In genomic region chrX:169986519-169987367, GRCm38 (mm10) we compare ENCODE assay signal across 8 mouse cellular contexts. TPM values are rescaled to one million over a fixed set of nuclear protein-coding genes. Genes with fewer than 3 reads are reported as not detected.
A peak's percentile ranks its signal among the peaks of the same experiment; 100 is the strongest.
DNase-seq lines count a peak whose midpoint lies in the region; ATAC-seq and TF ChIP-seq lines count a peak whose summit lies in the region.
"Not testable (repeated sequence)": the region's sequence is repeated elsewhere in the genome, so short reads cannot be mapped to it uniquely, and the experiment has no call there.

No protein-coding gene starts in this region.

- H3K4me2 ChIP-seq in embryonic facial prominence, embryonic 11.5 days (ENCODE audit: low read depth, low read length): peak overlapping the region; percentile 21
- peak overlapping the region; percentile 62 for H3K4me2 ChIP-seq in intestine, postnatal 0 days (replicated peaks; ENCODE audit: low read depth)

- WGBS in embryonic facial prominence, embryonic 11.5 days: 50% methylated on average over 48 of the region's 51 CpGs
- WGBS in intestine, postnatal 0 days: 39% methylated on average over 43 of the region's 51 CpGs
- 59% methylated on average over 51 of the region's 51 CpGs for WGBS in midbrain, embryonic 10.5 days

- H3K4me1 ChIP-seq in embryonic facial prominence, embryonic 11.5 days (ENCODE audit: control insufficient read depth, insufficient read depth, low read length); intestine, postnatal 0 days (replicated peaks; ENCODE audit: control insufficient read depth, insufficient read depth, low read length); midbrain, embryonic 10.5 days: not testable (repeated sequence)

- ATAC-seq in embryonic facial prominence, embryonic 11.5 days (replicated peaks; ENCODE audit: insufficient number of reproducible peaks, low FRiP score, low TSS enrichment, low read depth): peak; percentile 93
- ATAC-seq in granulocyte monocyte progenitor cell, adult 5-6 weeks (replicated peaks; ENCODE audit: poor library complexity, severe bottlenecking): peak; percentile 40
- ATAC-seq in intestine, postnatal 0 days: peak; percentile 88

- peaks cover 40% of the 10 kb centered on the region for H3K36me3 ChIP-seq in embryonic facial prominence, embryonic 11.5 days (replicated peaks; ENCODE audit: control insufficient read depth, insufficient read depth, low read depth, low read length)
- H3K36me3 ChIP-seq in intestine, postnatal 0 days (ENCODE audit: control insufficient read depth, insufficient read depth): peaks cover 28% of the 10 kb centered on the region
- H3K36me3 ChIP-seq in midbrain, embryonic 10.5 days: peaks cover 79% of the 10 kb centered on the region

- H3K27ac ChIP-seq in embryonic facial prominence, embryonic 11.5 days (replicated peaks; ENCODE audit: low read depth, low read length); midbrain, embryonic 10.5 days (replicated peaks): not testable (repeated sequence)
- H3K27ac ChIP-seq in intestine, postnatal 0 days (ENCODE audit: low read depth, low read length): peak overlapping the region; percentile 6; the same call in 1 of the 2 replicates

- not testable (repeated sequence) for H3K27me3 ChIP-seq in embryonic facial prominence, embryonic 11.5 days (ENCODE audit: control insufficient read depth, insufficient read depth, low read length); midbrain, embryonic 10.5 days (ENCODE audit: low read depth, poor library complexity, severe bottlenecking)
- H3K27me3 ChIP-seq in intestine, postnatal 0 days (replicated peaks; ENCODE audit: control insufficient read depth, insufficient read depth, low read length): peaks cover 12% of the 10 kb centered on the region; the same call in 1 of the 2 replicates

- H3K9ac ChIP-seq in embryonic facial prominence, embryonic 11.5 days (replicated peaks; ENCODE audit: low read length): peak overlapping the region; percentile 22
- H3K9ac ChIP-seq in intestine, postnatal 0 days (ENCODE audit: low read depth, low read length): not testable (repeated sequence)

- not testable (repeated sequence) for TF ChIP-seq CTCF in intestine, postnatal 0 days (IDR thresholded peaks at IDR 0.05; ENCODE audit: low read depth)

- H3K4me3 ChIP-seq in embryonic facial prominence, embryonic 11.5 days (ENCODE audit: low read depth, low read length): peak overlapping the region; percentile 12
- H3K4me3 ChIP-seq in intestine, postnatal 0 days (ENCODE audit: low read depth, low read length): peak overlapping the region; percentile 26; the same call in 1 of the 2 replicates
- peak overlapping the region; percentile 5 for H3K4me3 ChIP-seq in midbrain, embryonic 10.5 days

- H3K9me3 ChIP-seq in embryonic facial prominence, embryonic 11.5 days (replicated peaks; ENCODE audit: control insufficient read depth, low read length): peaks cover 28% of the 10 kb centered on the region
- H3K9me3 ChIP-seq in intestine, postnatal 0 days (ENCODE audit: control insufficient read depth): peaks cover 35% of the 10 kb centered on the region
- peaks cover 81% of the 10 kb centered on the region for H3K9me3 ChIP-seq in midbrain, embryonic 10.5 days (replicated peaks)

- DNase-seq in adrenal gland, postnatal 14 days: peak; percentile 89
- peak; percentile 51 for DNase-seq in embryonic facial prominence, embryonic 11.5 days (ENCODE audit: low spot score)
- DNase-seq in left cerebral cortex, postnatal 36 days (ENCODE audit: low spot score in 2 of 2): peak; percentile 92 to 93
- DNase-seq in midbrain, embryonic 10.5 days (ENCODE audit: low spot score): peak; percentile 70
- DNase-seq in right cerebral cortex, postnatal 36 days (ENCODE audit: low spot score in 2 of 2): peak; percentile 87 to 90
- DNase-seq in yolk sac, embryonic 10.5 days (ENCODE audit: low spot score): peak; percentile 68

- intact Hi-C loops in left cerebral cortex, postnatal 36 days (cut with DNase I): loop anchor here (5.0 kb wide), 1 partner anchor 664 kb away; the partner anchor contains the start of gene Hccs

RNA-seq across cellular contexts. Expression of gene Gm21887, which starts 22.7 kb away (rescaled TPM):
- total RNA-seq in adrenal gland, postnatal 14 days (2021): 129 and 342 TPM in 2 replicates
- 154 and 162 TPM in 2 replicates for polyA plus RNA-seq in embryonic facial prominence, embryonic 11.5 days (2014; fragmentation: Nextera tagmentation; extraction: Ambion mirVana)
- total RNA-seq in granulocyte monocyte progenitor cell, adult 5-6 weeks (2014; fragmentation: Nextera tagmentation): 36.7 and 87.7 TPM in 2 replicates
- total RNA-seq in granulocyte monocyte progenitor cell, adult 5-6 weeks (2017): 163 and 210 TPM in 2 replicates
- 46.8 and 66.4 TPM in 2 replicates for polyA plus RNA-seq in intestine, postnatal 0 days (2015; fragmentation: Nextera tagmentation; extraction: Ambion mirVana)
- 100 to 1,000 TPM; 169 to 228 TPM for total RNA-seq in left cerebral cortex, postnatal 36 days (2021)
- 224 and 306 TPM in 2 replicates for polyA plus RNA-seq in midbrain, embryonic 10.5 days (2016; fragmentation: Nextera tagmentation; extraction: Ambion mirVana)

Comparison
In these comparisons a context has a peak if more than half of its experiments do, and no peak if none do; other contexts are left out.
1. ATAC-seq: peak in every context shown above with its lines; median percentile 93 in embryonic facial prominence, embryonic 11.5 days; 88 in intestine, postnatal 0 days; 40 in granulocyte monocyte progenitor cell, adult 5-6 weeks.